Mouse (Mus musculus): Measurements from ENCODE around the gene Pik3c2g.

Gene Pik3c2g

DNA sequence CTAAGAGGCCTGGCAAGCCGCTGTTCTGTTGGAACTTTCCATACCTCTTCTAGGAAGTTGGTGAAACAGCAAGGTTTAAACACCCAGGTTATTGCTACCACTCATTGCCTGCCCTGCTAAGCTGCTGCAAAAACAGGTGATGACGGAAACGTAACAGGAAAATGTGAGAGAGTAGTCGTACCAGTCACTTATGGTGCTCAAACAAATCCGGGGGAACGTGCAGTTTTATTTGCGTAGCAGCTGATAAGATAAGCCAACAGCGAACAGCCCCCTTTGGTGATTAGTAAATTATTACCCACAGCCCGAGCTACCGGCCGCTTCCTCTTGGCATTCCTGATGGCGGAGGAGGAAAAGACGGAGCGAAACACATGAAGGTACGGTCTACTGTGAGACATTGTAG, at the start of gene Pik3c2g:
Gene Pik3c2g (plus strand): TSS at position 330 of the 400 bp plus-strand sequence.
- no peak for DNase-seq (ENCODE audit: low spot score in 2 of 2)

GRCm38 (mm10) chr6:139538469-139538868, 48.6 kb upstream of the Pik3c2g start:
- DNase-seq (ENCODE audit: low spot score in 2 of 2) = peak in 1 of 2 experiments; percentile 16

DNA sequence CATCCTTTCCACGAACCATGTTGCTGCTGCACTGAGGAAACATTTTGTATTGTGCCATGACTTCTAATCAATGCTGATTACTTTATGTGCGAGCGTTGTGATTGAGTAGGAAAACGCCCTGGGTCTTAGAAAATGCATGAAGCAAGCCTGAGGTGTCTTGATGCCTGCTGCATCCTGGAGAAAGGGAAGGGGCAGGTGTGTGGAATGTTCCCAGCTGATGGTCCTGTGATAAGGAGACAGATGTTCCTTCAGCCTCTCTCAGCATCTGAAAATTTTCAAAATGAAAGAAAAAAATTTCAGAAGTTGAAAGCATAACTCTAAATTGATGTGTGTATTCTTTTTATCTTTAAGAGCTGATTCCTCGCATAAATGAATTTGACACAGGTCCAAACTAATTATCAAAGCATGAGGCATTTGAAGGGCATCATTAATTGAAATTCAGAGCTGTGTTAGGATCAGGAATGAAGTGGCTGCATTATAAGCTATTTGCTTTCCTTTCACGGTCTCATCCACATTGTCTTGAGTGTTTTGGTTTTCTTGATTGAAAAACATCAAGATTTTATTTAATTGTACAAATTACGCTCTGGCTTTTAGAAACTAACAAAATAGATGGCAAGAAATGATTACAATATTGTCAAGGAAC, 31.4 kb upstream of the Pik3c2g start:
- DNase-seq (ENCODE audit: low spot score in 2 of 2) = no peak

DNA sequence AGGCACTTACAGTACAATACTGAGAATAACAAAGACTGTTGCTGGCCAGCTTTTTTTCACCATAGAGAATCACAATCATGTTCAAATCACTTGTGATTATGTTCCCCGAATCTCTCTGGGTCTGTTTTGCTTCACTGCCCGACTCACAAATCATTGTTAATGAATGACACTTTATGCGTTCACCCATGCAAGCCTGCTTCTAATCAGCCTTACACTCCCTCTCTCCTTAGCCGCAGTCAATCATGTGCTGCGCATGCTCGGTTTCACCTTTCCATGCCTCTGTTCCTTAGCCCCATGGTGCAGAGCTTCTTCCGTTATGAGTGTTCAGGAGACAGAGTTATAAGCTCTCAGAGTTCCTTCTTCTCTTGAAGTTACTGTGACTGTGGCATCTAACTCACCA, 17.8 kb upstream of the Pik3c2g start:
- DNase-seq (ENCODE audit: low spot score in 2 of 2) = no peak

DNA sequence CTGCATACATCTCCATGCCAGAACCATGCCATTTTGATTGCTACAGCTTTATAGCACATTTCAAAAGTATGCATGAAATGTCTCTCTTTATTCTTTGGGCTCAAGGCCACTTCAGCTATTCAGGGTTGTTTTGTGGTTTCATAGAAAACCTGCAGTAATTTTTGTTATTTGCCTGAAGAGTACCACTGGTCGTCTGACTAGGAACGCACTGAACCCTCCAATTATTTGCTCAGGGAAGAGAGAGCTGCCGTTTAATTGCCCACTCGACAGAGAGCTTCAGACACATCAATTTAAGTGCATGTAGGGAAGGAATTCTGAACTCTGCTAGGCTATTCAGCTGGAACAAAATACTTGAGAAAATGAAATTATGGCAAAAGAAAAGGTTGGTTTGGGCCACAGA, 11.2 kb upstream of the Pik3c2g start:
- no peak for DNase-seq (ENCODE audit: low spot score in 2 of 2)

- no peak for DNase-seq (ENCODE audit: low spot score in 2 of 2)
These were observed 10.6 kb upstream of the Pik3c2g start for GRCm38 (mm10) chr6:139576261-139577014.

DNA sequence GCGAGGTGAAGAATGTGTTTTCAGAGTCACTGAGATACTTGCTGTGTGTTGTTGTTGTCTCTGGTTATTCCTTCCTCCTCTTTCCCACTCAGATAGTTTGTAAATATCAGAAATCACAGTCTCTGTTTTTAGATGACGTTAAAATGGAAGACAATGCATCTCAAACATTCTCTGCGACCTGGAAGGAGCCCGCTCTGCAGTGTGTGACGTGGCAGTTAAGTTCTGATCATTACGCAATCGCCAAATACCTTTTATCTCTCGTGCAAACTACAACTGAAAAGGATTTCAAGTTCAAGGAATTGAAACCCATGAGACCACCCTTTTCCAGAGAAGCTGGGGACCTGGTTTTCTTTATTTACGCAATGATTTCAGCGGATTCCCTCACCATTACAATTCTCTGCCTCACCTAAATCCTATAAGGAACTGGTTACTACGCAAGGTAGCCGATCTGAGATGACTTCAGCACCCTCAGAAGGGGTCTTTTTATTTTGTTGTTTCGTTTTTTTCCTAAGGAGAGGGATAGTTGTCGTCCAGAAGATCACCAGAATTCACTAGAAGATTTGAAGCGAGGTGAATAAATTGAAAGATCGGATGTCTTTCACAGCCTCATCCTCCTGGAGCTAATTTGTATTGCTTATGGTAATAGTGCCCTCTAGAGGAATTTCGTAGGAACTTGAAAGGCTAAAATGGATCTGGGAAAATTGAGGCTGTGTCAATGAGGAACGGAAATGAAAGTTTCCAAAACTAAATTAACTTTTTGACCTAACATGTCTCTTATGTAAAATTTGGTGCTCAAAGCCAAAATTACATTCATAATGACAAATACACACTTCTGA, 9.8 kb upstream of the Pik3c2g start:
- DNase-seq (ENCODE audit: low spot score in 2 of 2) = peak in 1 of 2 experiments; percentile 11

- no peak for DNase-seq (ENCODE audit: low spot score in 2 of 2)
These were observed 457 bp downstream of the Pik3c2g start for GRCm38 (mm10) chr6:139587478-139587877.

GRCm38 (mm10) chr6:139588409-139588808, 1.4 kb downstream of the Pik3c2g start:
- peak in 1 of 2 experiments; percentile 7 for DNase-seq (ENCODE audit: low spot score in 2 of 2)

DNA sequence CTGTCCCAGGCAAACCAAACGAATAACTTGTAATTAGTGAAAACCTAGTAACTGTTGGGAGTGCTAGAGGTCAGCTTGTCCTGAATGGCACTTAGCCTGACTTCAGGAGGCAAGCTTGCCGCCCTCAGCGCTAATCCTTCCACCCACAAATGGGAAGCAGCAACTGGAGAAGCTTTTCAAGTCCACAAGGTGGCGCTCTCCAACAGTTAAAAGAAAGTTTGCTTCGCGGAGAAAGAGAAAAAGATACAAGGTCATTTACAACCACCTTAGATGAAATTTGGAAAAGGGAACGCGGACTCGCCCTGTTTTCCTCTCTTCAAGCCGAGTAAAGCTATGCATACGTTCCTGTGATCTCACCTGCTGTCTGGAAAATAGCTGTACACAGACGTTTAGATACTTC, 2.3 kb downstream of the Pik3c2g start:
- peak; percentile 62 to 75 for DNase-seq (ENCODE audit: low spot score in 2 of 2)

GRCm38 (mm10) chr6:139589854-139590253, 2.8 kb downstream of the Pik3c2g start:
- DNase-seq (ENCODE audit: low spot score in 2 of 2) = no peak

DNA sequence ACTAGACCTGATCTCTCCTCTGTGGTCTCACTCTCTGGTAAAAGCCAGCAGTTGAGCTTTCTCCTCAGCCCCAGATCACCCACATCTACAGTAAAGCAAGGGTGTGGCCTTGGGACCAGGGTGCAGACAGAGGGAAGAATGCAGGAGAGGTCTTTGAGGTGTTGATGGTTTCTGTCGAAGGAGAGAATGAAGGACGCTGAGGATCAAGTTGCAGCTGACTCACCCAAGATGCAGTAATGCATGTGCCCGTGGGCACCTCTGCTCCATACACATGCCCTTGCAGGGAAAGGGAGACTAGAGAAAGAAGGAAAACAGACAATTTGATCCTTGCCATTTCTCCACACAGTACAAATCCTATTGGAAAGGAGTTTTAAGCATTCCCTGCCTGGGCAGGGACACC, 5.1 kb downstream of the Pik3c2g start:
- no peak for DNase-seq (ENCODE audit: low spot score in 2 of 2)

DNA sequence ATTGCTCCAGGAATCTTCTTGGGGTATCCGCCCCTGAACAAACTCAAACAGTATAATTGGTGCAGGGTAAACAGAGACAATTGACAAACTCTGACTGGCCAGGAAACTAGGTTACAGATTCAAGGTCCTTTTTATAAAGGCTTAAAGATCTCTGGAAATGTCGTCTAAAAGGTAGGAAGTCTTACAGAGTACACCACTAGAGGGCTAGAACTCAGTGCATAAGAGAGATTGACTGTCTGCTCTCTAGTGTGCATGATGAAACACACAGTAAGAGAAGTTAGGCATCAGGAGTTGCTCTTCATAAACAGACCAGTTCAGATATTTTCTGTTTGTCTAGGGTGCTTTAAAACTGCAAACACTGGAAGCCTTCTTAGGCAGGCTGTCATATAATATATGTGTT, 9.4 kb downstream of the Pik3c2g start:
- DNase-seq (ENCODE audit: low spot score in 2 of 2) = no peak

GRCm38 (mm10) chr6:139599216-139599615, 12.2 kb downstream of the Pik3c2g start:
- no peak for DNase-seq (ENCODE audit: low spot score in 2 of 2)

- DNase-seq (ENCODE audit: low spot score in 2 of 2) = peak in 1 of 2 experiments; percentile 9
These were observed 31.8 kb downstream of the Pik3c2g start for GRCm38 (mm10) chr6:139618774-139619173.

DNA sequence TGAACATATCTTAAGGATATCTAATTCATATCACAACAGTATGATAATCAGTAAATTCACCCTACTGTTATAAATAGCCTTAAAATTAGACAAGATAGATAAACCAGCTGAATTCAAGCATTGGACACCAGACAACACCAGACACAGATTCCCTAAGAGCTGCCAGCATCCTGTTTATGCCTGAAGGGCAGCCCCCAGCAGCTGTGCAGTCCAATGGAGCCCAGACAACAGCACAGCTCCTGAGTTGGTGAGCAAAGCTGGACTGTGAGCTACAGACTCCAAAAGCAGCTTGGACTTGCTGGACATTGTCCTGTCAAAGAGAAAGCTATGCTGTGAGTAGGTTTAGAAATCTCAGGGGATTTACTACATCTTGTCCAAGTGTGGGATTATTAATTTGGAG, 37.7 kb downstream of the Pik3c2g start:
- DNase-seq (ENCODE audit: low spot score in 2 of 2) = no peak

- DNase-seq (ENCODE audit: low spot score in 2 of 2) = no peak
These were observed 47.5 kb downstream of the Pik3c2g start for GRCm38 (mm10) chr6:139634561-139634960.

- DNase-seq (ENCODE audit: low spot score in 2 of 2) = peak; percentile 54 to 64
These were observed 68.4 kb downstream of the Pik3c2g start for GRCm38 (mm10) chr6:139655399-139655798.

- DNase-seq (ENCODE audit: low spot score in 2 of 2) = peak; percentile 43 to 50
These were observed 75.4 kb downstream of the Pik3c2g start for GRCm38 (mm10) chr6:139662462-139662861.

DNA sequence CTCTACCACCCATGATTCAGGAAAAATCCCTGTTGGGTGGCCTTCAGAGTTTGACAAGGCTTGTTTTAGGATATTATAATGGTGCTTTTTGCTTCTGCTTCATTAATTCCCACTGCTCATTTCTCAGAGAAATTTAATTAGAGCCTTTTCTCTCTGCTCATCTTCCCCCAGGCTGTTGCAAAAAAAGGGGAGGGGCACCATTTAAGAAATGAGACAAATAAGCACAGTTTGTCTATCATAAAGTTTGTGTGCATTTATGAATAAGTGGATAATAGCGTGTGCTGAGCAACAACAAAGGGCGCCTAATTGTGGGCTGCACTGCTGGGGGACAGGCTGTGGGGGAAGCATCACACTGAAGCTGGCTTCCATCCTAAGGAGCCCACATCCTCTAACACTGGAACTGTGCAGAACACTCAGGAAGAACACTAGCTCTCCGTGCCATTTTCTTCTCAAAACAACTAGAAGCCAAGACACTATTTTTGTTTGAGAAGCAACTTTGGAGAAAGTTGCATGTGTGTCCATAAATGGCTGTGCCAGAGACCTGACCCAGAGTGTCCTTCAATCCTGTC, 131.5 kb downstream of the Pik3c2g start:
- DNase-seq (ENCODE audit: low spot score in 2 of 2) = no peak

DNA sequence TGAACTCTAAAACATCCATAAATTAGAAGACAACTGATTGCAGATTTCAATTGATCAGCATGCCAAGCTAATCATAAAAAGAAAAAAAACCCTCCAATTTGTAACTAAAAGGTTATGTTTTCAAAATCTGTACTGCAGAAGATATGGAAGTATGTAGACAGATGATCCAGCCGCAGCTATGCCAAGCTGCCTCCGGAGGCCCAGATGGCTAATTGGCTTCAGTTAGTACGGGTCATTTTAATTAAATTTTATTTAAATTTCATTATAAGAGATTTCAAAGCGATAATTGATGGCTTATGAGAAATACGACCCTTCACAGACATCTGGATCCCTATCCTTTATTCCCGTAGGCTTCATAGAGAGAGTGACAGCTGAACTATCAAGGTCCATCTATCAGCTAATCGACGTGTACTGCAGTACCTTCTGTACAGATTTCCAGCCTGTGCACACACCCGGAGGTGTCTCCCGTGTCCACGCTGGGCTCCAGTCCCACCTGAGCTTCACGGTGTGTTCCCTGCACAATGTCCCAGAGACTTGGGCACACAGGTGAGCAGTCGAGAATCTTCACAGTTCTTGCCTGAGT, 132.7 kb downstream of the Pik3c2g start:
- DNase-seq (ENCODE audit: low spot score in 2 of 2) = no peak
